Mouse (Mus musculus): ENCODE measurements around the gene Usp35. TPM values are rescaled to one million over a fixed set of nuclear protein-coding genes. Genes with fewer than 3 reads are reported as not detected.
A peak's percentile ranks its signal among the peaks of the same experiment; 100 is the strongest.

Gene Usp35
- polyA plus RNA-seq, 1 experiment from 2014 or later, result 1.5 TPM

- TF ChIP-seq CTCF (IDR thresholded peaks at IDR 0.05) (peak; percentile 87), EP300 (IDR thresholded peaks at IDR 0.05) (no peak)
- no peaks in the 10 kb centered on the region for H3K27me3 ChIP-seq (replicated peaks; ENCODE audit: insufficient read depth, low read length)
- DNase-seq (ENCODE audit: low spot score) (peak; percentile 48), ATAC-seq (no peak)
- 27% methylated on average over 4 of the region's 4 CpGs for WGBS
- no peaks in the 10 kb centered on the region for H3K9me3 ChIP-seq (ENCODE audit: low read length)
- H3K4me3 ChIP-seq (ENCODE audit: low read depth, low read length), result no peak overlapping the region
- no peaks in the 10 kb centered on the region; the same call in 1 of the 2 replicates for H3K4me1 ChIP-seq (ENCODE audit: insufficient read depth, low read depth, low read length)
- no peak overlapping the region for H3K9ac ChIP-seq (replicated peaks; ENCODE audit: low read depth)
- no peak overlapping the region for H3K4me2 ChIP-seq (replicated peaks; ENCODE audit: low read depth, low read length)
- H3K36me3 ChIP-seq (ENCODE audit: insufficient read depth, low read length), result no peaks in the 10 kb centered on the region
- H3K27ac ChIP-seq (ENCODE audit: low read length), result no peak overlapping the region
Observed at GRCm38 (mm10) chr7:97361467-97361866, 29.6 kb upstream of the Usp35 start.

- peaks cover 3% of the 10 kb centered on the region; the same call in 1 of the 2 replicates for H3K4me1 ChIP-seq (ENCODE audit: insufficient read depth, low read depth, low read length)
- DNase-seq (ENCODE audit: low spot score) (no peak), ATAC-seq (no peak)
- H3K9me3 ChIP-seq (ENCODE audit: low read length), result no peaks in the 10 kb centered on the region
- WGBS, result 45% methylated on average over 3 of the region's 3 CpGs
- H3K4me2 ChIP-seq (replicated peaks; ENCODE audit: low read depth, low read length), result no peak overlapping the region
- no peaks in the 10 kb centered on the region for H3K36me3 ChIP-seq (ENCODE audit: insufficient read depth, low read length)
- no peak overlapping the region for H3K9ac ChIP-seq (replicated peaks; ENCODE audit: low read depth)
- no peak overlapping the region for H3K4me3 ChIP-seq (ENCODE audit: low read depth, low read length)
- no peaks in the 10 kb centered on the region for H3K27me3 ChIP-seq (replicated peaks; ENCODE audit: insufficient read depth, low read length)
- TF ChIP-seq EP300 (IDR thresholded peaks at IDR 0.05) (no peak), CTCF (IDR thresholded peaks at IDR 0.05) (no peak)
- no peak overlapping the region for H3K27ac ChIP-seq (ENCODE audit: low read length)
Observed at GRCm38 (mm10) chr7:97360955-97361354, 29.1 kb upstream of the Usp35 start.

GRCm38 (mm10) chr7:97360166-97360565 lies 28.3 kb upstream of the Usp35 start:
- Histone ChIP-seq H3K4me1 (ENCODE audit: insufficient read depth, low read depth, low read length) (peaks cover 3% of the 10 kb centered on the region; the same call in 1 of the 2 replicates), H3K27me3 (replicated peaks; ENCODE audit: insufficient read depth, low read length) (no peaks in the 10 kb centered on the region), H3K9me3 (ENCODE audit: low read length) (no peaks in the 10 kb centered on the region), H3K4me3 (ENCODE audit: low read depth, low read length) (no peak overlapping the region), H3K4me2 (replicated peaks; ENCODE audit: low read depth, low read length) (no peak overlapping the region), H3K9ac (replicated peaks; ENCODE audit: low read depth) (no peak overlapping the region), H3K27ac (ENCODE audit: low read length) (no peak overlapping the region), H3K36me3 (ENCODE audit: insufficient read depth, low read length) (no peaks in the 10 kb centered on the region)
- DNase-seq (ENCODE audit: low spot score) (peak; percentile 24), ATAC-seq (no peak)
- 54% methylated on average over 5 of the region's 5 CpGs for WGBS
- TF ChIP-seq CTCF (IDR thresholded peaks at IDR 0.05), result no peak
- no peak for TF ChIP-seq EP300 (IDR thresholded peaks at IDR 0.05)

- TF ChIP-seq EP300 (IDR thresholded peaks at IDR 0.05) (no peak), CTCF (IDR thresholded peaks at IDR 0.05) (no peak)
- Histone ChIP-seq H3K9ac (replicated peaks; ENCODE audit: low read depth) (no peak overlapping the region), H3K36me3 (ENCODE audit: insufficient read depth, low read length) (no peaks in the 10 kb centered on the region), H3K9me3 (ENCODE audit: low read length) (no peaks in the 10 kb centered on the region), H3K4me1 (ENCODE audit: insufficient read depth, low read depth, low read length) (peaks cover 3% of the 10 kb centered on the region; the same call in 1 of the 2 replicates), H3K4me2 (replicated peaks; ENCODE audit: low read depth, low read length) (no peak overlapping the region), H3K27me3 (replicated peaks; ENCODE audit: insufficient read depth, low read length) (no peaks in the 10 kb centered on the region), H3K4me3 (ENCODE audit: low read depth, low read length) (no peak overlapping the region), H3K27ac (ENCODE audit: low read length) (0 out of 2 replicates have a peak overlapping the region, but pooled peaks have one; percentile 90)
- DNase-seq (ENCODE audit: low spot score), result no peak
- WGBS, result 86% methylated on average over 4 of the region's 4 CpGs
- no peak for ATAC-seq
Observed at GRCm38 (mm10) chr7:97358347-97358746, 26.5 kb upstream of the Usp35 start.

- H3K9ac ChIP-seq (replicated peaks; ENCODE audit: low read depth), result no peak overlapping the region
Observed at GRCm38 (mm10) chr7:97357840-97358239, 26.0 kb upstream of the Usp35 start.

GRCm38 (mm10) chr7:97356875-97357276 lies 25.1 kb upstream of the Usp35 start:
- peak; percentile 85 for TF ChIP-seq EP300 (IDR thresholded peaks at IDR 0.05)
- peak; percentile 23; the same call in 1 of the 2 replicates for TF ChIP-seq CTCF (IDR thresholded peaks at IDR 0.05)
- ATAC-seq (peak; percentile 85), DNase-seq (ENCODE audit: low spot score) (peak; percentile 94)
- H3K36me3 ChIP-seq (ENCODE audit: insufficient read depth, low read length), result no peaks in the 10 kb centered on the region
- no peak overlapping the region for H3K4me2 ChIP-seq (replicated peaks; ENCODE audit: low read depth, low read length)
- H3K9ac ChIP-seq (replicated peaks; ENCODE audit: low read depth), result no peak overlapping the region
- H3K4me1 ChIP-seq (ENCODE audit: insufficient read depth, low read depth, low read length), result peaks cover 3% of the 10 kb centered on the region; the same call in 1 of the 2 replicates
- WGBS, result 29% methylated on average over 5 of the region's 5 CpGs
- H3K27ac ChIP-seq (ENCODE audit: low read length), result peak overlapping the region; percentile 90
- H3K27me3 ChIP-seq (replicated peaks; ENCODE audit: insufficient read depth, low read length), result no peaks in the 10 kb centered on the region
- H3K9me3 ChIP-seq (ENCODE audit: low read length), result no peaks in the 10 kb centered on the region
- H3K4me3 ChIP-seq (ENCODE audit: low read depth, low read length), result no peak overlapping the region

More at GRCm38 (mm10) chr7:97357840-97358239, 26.0 kb upstream of the Usp35 start:
- peaks cover 3% of the 10 kb centered on the region; the same call in 1 of the 2 replicates for H3K4me1 ChIP-seq (ENCODE audit: insufficient read depth, low read depth, low read length)
- H3K4me2 ChIP-seq (replicated peaks; ENCODE audit: low read depth, low read length), result no peak overlapping the region
- no peak for DNase-seq (ENCODE audit: low spot score)
- H3K9me3 ChIP-seq (ENCODE audit: low read length), result no peaks in the 10 kb centered on the region
- WGBS, result 64% methylated on average over 3 of the region's 3 CpGs
- H3K36me3 ChIP-seq (ENCODE audit: insufficient read depth, low read length), result no peaks in the 10 kb centered on the region
- no peak for TF ChIP-seq EP300 (IDR thresholded peaks at IDR 0.05)
- peak overlapping the region; percentile 90 for H3K27ac ChIP-seq (ENCODE audit: low read length)
- ATAC-seq, result no peak
- H3K4me3 ChIP-seq (ENCODE audit: low read depth, low read length), result no peak overlapping the region
- H3K27me3 ChIP-seq (replicated peaks; ENCODE audit: insufficient read depth, low read length), result no peaks in the 10 kb centered on the region

Data from lung, postnatal 0 days (tissue).